Mouse (Mus musculus): ENCODE results near the gene Fbxo36. TPM values are rescaled to one million over a fixed set of nuclear protein-coding genes. Genes with fewer than 3 reads are reported as not detected.

Fbxo36 gene
- polyA plus RNA-seq, 1 experiment from 2014 or later, result 6.5 TPM

DNA sequence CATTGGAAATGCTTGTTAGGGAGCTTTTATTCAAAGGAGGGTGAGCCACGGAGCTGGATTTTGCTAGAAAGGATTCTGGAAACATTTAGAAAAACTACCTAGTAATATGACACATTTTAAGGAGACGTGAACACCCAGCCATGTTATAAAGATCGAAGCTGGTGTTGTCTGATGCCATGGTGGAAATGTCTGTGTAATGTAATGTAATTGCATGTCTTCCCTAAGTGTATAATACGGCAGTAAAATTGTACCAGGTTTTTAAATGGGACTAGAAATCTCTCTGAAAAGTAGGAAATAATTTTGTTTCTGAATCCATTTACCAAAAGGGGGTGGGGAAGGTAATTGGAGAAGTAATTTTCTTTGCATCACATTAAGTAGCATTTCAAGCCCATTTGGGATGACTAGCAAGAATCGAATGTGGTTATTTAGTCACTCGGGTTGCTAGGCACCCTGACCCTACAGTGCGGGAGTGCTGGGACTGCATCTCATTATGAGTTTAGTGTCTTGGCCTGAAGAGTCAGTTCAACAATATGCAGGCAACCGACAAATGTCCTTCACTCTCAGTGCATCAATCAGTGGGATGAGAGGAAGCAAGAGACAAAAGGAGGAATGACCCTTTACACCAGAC lies 70.7 kb downstream of the Fbxo36 start:
- Histone ChIP-seq H3K4me2 (replicated peaks) (no peak overlapping the region), H3K27ac (replicated peaks) (no peak overlapping the region), H3K9me3 (no peaks in the 10 kb centered on the region), H3K36me3 (peaks cover 5% of the 10 kb centered on the region; the same call in 1 of the 2 replicates), H3K4me3 (no peak overlapping the region), H3K4me1 (no peaks in the 10 kb centered on the region), H3K9ac (replicated peaks) (no peak overlapping the region), H3K27me3 (no peaks in the 10 kb centered on the region)
- 56% methylated on average over 8 of the region's 8 CpGs for WGBS
- ATAC-seq (replicated peaks), result peak; percentile 69

DNA sequence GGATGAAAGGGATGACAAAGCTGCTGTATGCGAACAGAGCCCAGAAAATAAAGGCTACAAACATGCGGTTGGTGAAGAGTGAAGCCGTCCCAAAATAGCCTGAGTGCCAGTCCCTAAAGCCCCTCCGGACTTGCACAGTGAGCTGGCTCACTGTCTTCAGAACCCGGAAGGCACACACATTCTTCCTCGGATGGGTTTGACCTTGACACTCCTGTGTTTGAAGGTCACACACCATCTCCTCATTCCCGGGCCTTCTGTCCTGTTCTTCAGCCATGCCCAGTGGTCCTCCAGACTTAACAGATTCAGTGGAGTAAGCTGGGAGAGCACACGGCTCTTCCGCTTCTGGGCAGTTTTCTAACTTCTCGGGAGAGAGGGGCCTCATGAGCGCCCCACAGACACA lies 72.9 kb downstream of the Fbxo36 start:
- no peak overlapping the region for H3K27ac ChIP-seq (replicated peaks)
- H3K27me3 ChIP-seq, result no peaks in the 10 kb centered on the region
- H3K9ac ChIP-seq (replicated peaks), result no peak overlapping the region
- no peaks in the 10 kb centered on the region for H3K4me1 ChIP-seq
- H3K4me3 ChIP-seq, result no peak overlapping the region
- H3K9me3 ChIP-seq, result no peaks in the 10 kb centered on the region
- whole genome bisulfite sequencing, result 97% methylated on average over 11 of the region's 11 CpGs
- no peak overlapping the region for H3K4me2 ChIP-seq (replicated peaks)
- ATAC-seq (replicated peaks), result no peak
- peaks cover 5% of the 10 kb centered on the region; the same call in 1 of the 2 replicates for H3K36me3 ChIP-seq

DNA sequence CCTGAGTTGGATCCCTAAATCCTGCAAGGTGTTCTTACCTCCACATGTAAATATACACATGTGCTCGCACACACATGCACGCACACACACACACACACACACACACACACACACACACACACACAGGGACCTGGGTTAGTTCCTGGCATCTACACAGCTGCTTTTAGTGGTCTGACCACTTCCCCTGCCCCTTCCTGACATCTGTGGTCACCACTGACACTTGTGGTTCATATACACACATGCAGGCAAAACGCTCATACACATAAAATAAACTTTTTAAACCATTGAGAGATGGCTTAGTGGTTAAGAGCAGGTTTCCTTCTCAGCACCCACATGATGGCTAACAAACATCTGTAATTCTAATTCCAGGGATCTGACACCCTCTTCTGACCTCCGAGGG lies 75.4 kb downstream of the Fbxo36 start:
- Histone ChIP-seq H3K36me3 (peaks cover 5% of the 10 kb centered on the region; the same call in 1 of the 2 replicates), H3K4me2 (replicated peaks) (no peak overlapping the region), H3K9me3 (no peaks in the 10 kb centered on the region), H3K27ac (replicated peaks) (no peak overlapping the region), H3K27me3 (no peaks in the 10 kb centered on the region), H3K4me1 (no peaks in the 10 kb centered on the region), H3K4me3 (no peak overlapping the region), H3K9ac (replicated peaks) (no peak overlapping the region)
- 78% methylated on average over 4 of the region's 4 CpGs for WGBS
- ATAC-seq (replicated peaks), result no peak

DNA sequence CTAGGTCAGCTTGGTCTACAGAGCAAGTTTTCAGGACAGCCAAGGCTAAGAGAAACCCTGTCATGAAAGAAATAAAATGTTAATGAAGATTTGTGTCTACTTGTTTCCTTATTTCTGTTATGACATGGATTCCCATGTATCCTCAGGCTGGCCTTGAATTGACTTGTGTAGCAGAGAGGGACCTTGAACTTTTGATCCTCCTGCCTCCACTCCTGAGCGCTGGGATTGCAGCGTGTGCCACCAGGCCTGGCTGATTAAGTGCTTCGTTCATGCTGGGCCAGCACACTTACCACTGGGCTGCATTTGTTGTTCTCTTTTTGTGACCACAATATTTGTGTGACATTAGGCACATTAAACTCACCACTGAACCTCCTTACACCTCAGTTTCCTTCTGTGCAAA lies 79.2 kb downstream of the Fbxo36 start:
- Histone ChIP-seq H3K27me3 (no peaks in the 10 kb centered on the region), H3K4me2 (replicated peaks) (no peak overlapping the region), H3K4me1 (no peaks in the 10 kb centered on the region), H3K36me3 (no peaks in the 10 kb centered on the region), H3K4me3 (no peak overlapping the region), H3K9me3 (no peaks in the 10 kb centered on the region), H3K27ac (replicated peaks) (no peak overlapping the region), H3K9ac (replicated peaks) (no peak overlapping the region)
- 92% methylated on average over 3 of the region's 3 CpGs for WGBS
- ATAC-seq (replicated peaks), result no peak

DNA sequence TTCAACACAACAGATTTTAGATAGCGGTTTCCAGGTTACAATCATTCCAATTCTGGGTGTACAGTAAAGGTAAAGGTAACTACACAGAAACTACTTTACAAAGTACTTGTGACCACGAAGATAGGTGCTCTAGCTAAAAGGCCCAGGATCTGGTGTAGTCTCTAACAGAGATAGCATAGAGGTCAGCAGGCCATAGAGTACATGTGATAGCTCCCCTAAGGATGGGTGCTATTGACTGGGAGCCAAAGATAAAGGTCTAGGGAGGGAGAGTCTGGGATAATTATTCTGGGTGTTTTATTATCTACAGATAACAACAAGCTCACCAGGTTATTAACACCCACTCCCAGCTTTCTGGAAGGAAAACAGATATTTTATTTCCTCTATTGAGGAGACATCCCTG lies 83.8 kb downstream of the Fbxo36 start:
- H3K36me3 ChIP-seq, result 0 out of 2 replicates have a peak, but pooled peaks cover 2% of the 10 kb centered on the region
- WGBS, result 87% methylated on average over 2 of the region's 2 CpGs

DNA sequence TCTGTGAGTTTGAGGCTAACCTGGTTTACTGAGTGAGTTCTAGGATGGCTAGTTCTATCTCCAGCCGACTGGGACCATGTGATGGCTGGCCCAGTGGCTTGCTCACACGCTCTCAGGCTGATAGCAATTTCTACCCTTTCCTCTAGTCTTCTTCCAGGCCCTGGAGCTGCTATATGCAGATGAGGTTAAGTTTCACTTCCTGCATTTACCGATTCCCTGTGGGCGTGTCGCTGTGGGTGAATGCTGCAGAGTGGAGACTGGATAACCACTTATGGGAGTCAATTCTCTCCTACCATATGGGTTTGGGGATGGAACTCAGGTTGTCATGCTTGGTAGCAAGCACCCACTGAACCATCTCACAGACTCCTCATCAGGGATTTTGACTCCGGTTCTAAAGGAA lies 84.5 kb downstream of the Fbxo36 start:
- H3K36me3 ChIP-seq, result 0 out of 2 replicates have a peak, but pooled peaks cover 2% of the 10 kb centered on the region
- no peak overlapping the region for H3K27ac ChIP-seq (replicated peaks)
- ATAC-seq (replicated peaks), result no peak
- H3K4me1 ChIP-seq, result no peaks in the 10 kb centered on the region
- no peaks in the 10 kb centered on the region for H3K9me3 ChIP-seq
- 85% methylated on average over 6 of the region's 6 CpGs for WGBS
- H3K4me2 ChIP-seq (replicated peaks), result no peak overlapping the region
- no peaks in the 10 kb centered on the region for H3K27me3 ChIP-seq
- H3K4me3 ChIP-seq, result no peak overlapping the region
- no peak overlapping the region for H3K9ac ChIP-seq (replicated peaks)

More for the DNA sequence above, 83.8 kb downstream of the Fbxo36 start:
- Histone ChIP-seq H3K9ac (replicated peaks) (no peak overlapping the region), H3K9me3 (no peaks in the 10 kb centered on the region), H3K4me2 (replicated peaks) (no peak overlapping the region), H3K27ac (replicated peaks) (no peak overlapping the region), H3K27me3 (no peaks in the 10 kb centered on the region), H3K4me3 (no peak overlapping the region), H3K4me1 (no peaks in the 10 kb centered on the region)
- ATAC-seq (replicated peaks), result no peak

DNA sequence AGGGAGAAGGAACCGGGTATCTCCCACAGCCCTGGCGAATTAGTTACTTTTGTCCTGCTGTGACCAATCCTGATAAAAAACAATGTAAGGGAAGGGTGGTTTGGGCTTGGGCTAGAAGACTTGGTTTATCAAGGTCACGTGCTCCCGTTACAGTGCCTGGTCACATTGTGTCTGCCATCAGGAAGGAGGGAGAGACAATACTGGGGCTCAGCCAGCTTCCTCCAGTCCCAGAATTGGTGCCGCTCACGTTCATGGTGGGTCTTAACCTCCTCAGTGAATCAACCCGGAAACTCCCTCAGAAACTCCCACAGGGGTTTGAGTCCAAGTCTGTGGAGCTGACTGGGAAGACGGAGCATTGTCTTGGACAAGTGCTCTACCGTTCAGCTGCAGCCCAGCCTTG lies 86.0 kb downstream of the Fbxo36 start:
- ATAC-seq (replicated peaks), result no peak
- WGBS, result 85% methylated on average over 9 of the region's 9 CpGs
- H3K9ac ChIP-seq (replicated peaks), result no peak overlapping the region

DNA sequence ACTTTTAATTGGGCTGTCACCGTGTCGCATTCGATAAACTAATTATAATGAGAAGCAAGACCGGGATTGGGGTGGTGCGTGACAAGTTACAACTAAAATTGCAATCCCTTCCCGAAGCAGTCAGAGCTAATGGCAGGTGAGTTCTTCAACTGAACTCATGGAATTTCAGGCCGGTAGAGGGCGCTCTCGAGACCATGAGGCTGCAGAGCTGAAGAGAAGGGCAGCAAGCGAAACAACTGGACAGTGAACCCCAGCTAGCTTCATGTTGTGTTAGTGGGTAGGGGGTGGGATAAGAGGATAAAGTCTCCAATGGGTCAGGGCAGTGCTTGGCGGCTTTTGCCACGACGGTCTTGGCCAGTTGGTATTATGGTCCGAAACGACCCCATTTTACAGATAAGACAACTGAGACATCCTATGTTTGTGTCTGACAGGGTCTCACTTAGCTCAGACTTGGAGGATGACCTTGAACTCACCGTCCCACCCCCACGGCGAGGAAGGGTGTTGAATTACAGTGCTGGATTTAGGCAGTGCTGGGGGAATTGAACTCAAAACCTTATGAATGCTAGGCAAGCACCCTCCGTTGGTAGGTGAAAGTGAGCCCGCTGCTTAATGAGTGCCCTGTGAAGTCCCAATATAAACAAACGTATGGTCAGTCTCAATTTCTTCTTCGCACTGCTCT lies 94.0 kb downstream of the Fbxo36 start:
- H3K9ac ChIP-seq (replicated peaks), result peak overlapping the region; percentile 76
- no peaks in the 10 kb centered on the region for H3K27me3 ChIP-seq
- 7% methylated on average over 22 of the region's 22 CpGs for WGBS

More for the DNA sequence above, 86.0 kb downstream of the Fbxo36 start:
- Histone ChIP-seq H3K9me3 (no peaks in the 10 kb centered on the region), H3K4me2 (replicated peaks) (no peak overlapping the region), H3K27ac (replicated peaks) (no peak overlapping the region), H3K27me3 (no peaks in the 10 kb centered on the region), H3K36me3 (0 out of 2 replicates have a peak, but pooled peaks cover 2% of the 10 kb centered on the region), H3K4me1 (no peaks in the 10 kb centered on the region), H3K4me3 (no peak overlapping the region)

DNA sequence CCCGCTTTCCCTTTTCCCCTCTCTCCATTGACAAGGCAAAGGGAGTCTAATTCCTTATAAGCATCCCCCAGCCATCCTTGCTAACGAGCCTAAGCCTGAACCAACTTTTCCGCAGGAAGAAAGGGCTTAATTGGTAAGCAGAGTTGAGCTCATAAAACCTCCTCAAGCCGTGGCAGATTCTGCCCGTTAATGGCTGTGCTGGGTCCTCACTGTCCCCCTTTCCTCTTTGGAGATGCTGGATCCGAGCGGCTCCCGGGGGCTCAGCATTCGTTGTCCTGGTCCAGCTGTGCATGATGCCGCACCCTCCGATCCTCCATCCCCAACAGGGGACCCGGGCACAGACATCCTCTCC lies 94.5 kb downstream of the Fbxo36 start:
- peak overlapping the region; percentile 62 for H3K4me3 ChIP-seq
- 0% methylated on average over 12 of the region's 12 CpGs for WGBS
- no peaks in the 10 kb centered on the region for H3K36me3 ChIP-seq
- H3K27ac ChIP-seq (replicated peaks), result peak overlapping the region; percentile 89
- ATAC-seq (replicated peaks), result peak; percentile 20
- no peaks in the 10 kb centered on the region for H3K27me3 ChIP-seq
- peaks cover 15% of the 10 kb centered on the region for H3K4me1 ChIP-seq
- H3K4me2 ChIP-seq (replicated peaks), result peak overlapping the region; percentile 66
- peak overlapping the region; percentile 76 for H3K9ac ChIP-seq (replicated peaks)
- H3K9me3 ChIP-seq, result no peaks in the 10 kb centered on the region

More for the DNA sequence above, 94.0 kb downstream of the Fbxo36 start:
- ATAC-seq (replicated peaks), result peak; percentile 20
- H3K4me2 ChIP-seq (replicated peaks), result peak overlapping the region; percentile 66
- H3K9me3 ChIP-seq, result no peaks in the 10 kb centered on the region
- H3K27ac ChIP-seq (replicated peaks), result peak overlapping the region; percentile 89
- no peaks in the 10 kb centered on the region for H3K36me3 ChIP-seq
- peak overlapping the region; percentile 62 for H3K4me3 ChIP-seq
- H3K4me1 ChIP-seq, result peaks cover 15% of the 10 kb centered on the region

DNA sequence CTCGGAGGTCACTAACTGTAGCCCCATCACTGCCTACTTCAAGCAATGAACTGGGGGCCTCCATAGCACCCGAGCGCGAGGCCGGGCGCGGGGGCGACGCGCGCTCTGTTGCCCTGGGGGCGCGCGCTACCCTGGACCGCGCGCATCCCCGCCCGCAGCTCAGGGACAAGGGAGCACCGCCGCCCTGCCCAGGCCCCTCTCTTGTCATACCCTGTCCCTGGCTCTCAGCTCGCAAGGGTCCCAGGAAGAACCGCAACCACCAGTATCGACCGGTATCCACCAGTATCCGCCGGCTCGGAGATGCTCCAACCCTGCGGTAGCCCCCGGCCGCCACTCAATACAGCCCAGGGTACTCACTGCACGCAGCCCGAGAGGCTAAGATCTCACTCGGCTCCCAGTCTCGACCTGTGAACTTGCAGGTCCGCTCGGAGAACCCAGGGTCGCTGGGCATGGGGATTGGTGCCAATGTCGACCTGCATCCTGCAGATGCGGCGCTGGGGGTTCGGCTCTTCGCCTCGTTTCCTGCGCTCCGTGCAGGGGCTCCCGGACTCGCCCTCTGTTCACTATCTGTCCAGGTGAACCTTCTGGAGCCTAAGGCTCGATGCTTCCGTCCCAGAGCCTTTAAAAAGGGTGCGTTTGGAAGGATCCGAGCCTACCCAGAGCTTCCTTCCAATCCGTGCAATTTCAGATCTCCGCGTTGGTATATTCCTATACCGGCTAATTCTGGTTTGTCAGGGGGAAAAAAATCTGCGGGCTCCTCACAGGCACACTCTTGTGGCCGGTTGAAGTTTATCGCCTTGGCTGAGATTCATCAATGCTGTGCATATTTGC lies 95.1 kb downstream of the Fbxo36 start, which contains the start of gene Slc16a14:
Gene Slc16a14, minus strand, starts transcription at position 632 of the 831 bp plus-strand sequence.
- Histone ChIP-seq H3K4me2 (replicated peaks) (peak within 1 kb of the TSS; percentile 66), H3K9me3 (no peaks in the 10 kb centered on the region), H3K36me3 (no peaks in the 10 kb centered on the region), H3K9ac (replicated peaks) (peak within 1 kb of the TSS; percentile 76), H3K27me3 (no peaks in the 10 kb centered on the region), H3K4me1 (peaks cover 15% of the 10 kb centered on the region), H3K27ac (replicated peaks) (peak within 1 kb of the TSS; percentile 89), H3K4me3 (peak within 1 kb of the TSS; percentile 62)
- ATAC-seq (replicated peaks), result peak; percentile 89
- under 1% methylated on average over 59 of the region's 59 CpGs for WGBS

DNA sequence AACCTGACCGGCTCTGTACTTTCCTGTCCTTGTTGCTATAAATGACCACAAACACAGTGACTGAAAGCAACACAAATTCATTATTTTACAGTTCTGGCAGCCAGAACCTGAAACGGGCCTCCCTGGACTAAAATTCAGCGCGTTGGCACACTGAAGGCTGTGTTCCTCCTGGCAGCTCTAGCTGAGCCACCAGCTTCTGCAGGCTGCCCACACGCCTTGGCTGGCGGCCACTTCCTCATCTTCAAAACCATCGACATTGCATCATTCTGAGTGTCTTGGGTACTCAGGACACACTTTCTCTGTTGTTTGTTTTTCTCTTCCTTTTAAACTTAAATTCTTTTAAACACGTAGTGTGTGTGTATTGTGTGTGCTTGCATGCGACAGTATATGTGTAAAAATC lies 96.0 kb downstream of the Fbxo36 start:
- no peaks in the 10 kb centered on the region for H3K36me3 ChIP-seq
- WGBS, result 49% methylated on average over 9 of the region's 9 CpGs
- H3K9me3 ChIP-seq, result no peaks in the 10 kb centered on the region
- H3K27me3 ChIP-seq, result no peaks in the 10 kb centered on the region
- no peak for ATAC-seq (replicated peaks)
- 0 out of 2 replicates have a peak overlapping the region, but pooled peaks have one; percentile 14 for H3K9ac ChIP-seq (replicated peaks)
- H3K27ac ChIP-seq (replicated peaks), result peak overlapping the region; percentile 89; the same call in 1 of the 2 replicates
- H3K4me1 ChIP-seq, result peaks cover 15% of the 10 kb centered on the region
- H3K4me3 ChIP-seq, result peak overlapping the region; percentile 62
- peak overlapping the region; percentile 66 for H3K4me2 ChIP-seq (replicated peaks)

Data from forebrain, embryonic 15.5 days (tissue).